Mouse (Mus musculus) E14TG2a.4 (cell line): Measurements from ENCODE around the gene Kank4.
A peak's percentile ranks its signal among the peaks of the same experiment; 100 is the strongest.
"Not testable (repeated sequence)": the region's sequence is repeated elsewhere in the genome, so short reads cannot be mapped to it uniquely, and the experiment has no call there.

ENCODE experiments used
- H3K27me3 ChIP-seq: 2 replicates; pipeline ENCODE4 v1.6.1; 2014; ENCODE audit warnings: low read length, control low read depth; ENCODE audit not compliant: insufficient read depth
- H3K36me3 ChIP-seq: 2 replicates; pipeline ENCODE4 v1.6.1; 2014; ENCODE audit warnings: low read length, control low read depth; ENCODE audit not compliant: insufficient read depth
- H3K4me1 ChIP-seq: replicated peaks from 2 replicates; pipeline ENCODE4 v1.6.1; 2014; ENCODE audit warnings: low read depth, low read length, control low read depth
- H3K4me3 ChIP-seq: replicated peaks from 2 replicates; pipeline ENCODE4 v1.5.1; 2014; ENCODE audit warnings: mild to moderate bottlenecking, low read length
- H3K9me3 ChIP-seq: 2 replicates; pipeline ENCODE4 v1.6.1; 2014; ENCODE audit warnings: low read length, control low read depth
- CTCF ChIP-seq: conservative IDR thresholded peaks from 2 replicates; pipeline ENCODE4 v1.5.1; 2014; ENCODE audit warnings: low read length
- NANOG ChIP-seq: IDR thresholded peaks from 2 replicates; pipeline ENCODE4 v1.6.1; 2014; ENCODE audit warnings: borderline replicate concordance, low read length, mixed read lengths
- POU5F1 ChIP-seq: IDR thresholded peaks from 2 replicates; pipeline ENCODE4 v1.6.1; 2014; ENCODE audit warnings: low read length, borderline replicate concordance

Gene Kank4

DNA sequence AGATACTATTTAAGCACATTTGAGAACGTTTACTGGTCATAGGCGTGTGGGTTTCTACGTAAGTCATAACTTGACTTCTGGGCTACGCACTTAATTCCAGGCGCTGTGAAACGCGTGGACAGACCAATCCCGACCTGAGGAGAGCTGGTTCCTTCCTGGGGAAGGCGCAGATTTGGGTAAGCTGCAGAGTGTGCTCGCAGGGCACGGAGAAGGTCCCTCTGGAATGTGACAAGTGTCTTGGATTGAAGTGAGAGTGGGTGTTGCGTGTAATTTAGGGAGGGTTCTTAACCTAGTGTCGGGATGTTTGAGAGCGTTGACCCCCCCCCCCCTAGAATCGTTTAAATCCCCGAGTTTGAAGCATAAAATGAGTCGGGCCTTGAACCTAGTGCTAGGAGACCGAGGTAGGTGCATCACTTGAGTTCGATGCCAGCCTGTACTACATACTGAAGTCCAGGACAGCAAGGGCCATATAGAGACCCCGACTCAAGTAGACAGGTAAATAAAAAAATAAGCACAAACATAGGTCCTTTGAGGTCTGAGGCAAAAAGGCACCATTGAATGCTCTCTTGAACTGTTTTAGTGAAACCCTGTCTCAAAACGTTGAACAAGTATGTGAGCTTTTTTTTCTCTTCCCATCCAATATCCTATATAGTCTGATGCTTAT is 89.9 kb downstream of the Kank4 start:
- Histone ChIP-seq H3K4me1 (peaks cover 42% of the 10 kb centered on the region), H3K36me3 (peaks cover 35% of the 10 kb centered on the region), H3K27me3 (no peaks in the 10 kb centered on the region), H3K9me3 (no peaks in the 10 kb centered on the region), H3K4me3 (peak overlapping the region; percentile 97)
- no peak for TF ChIP-seq NANOG
- TF ChIP-seq CTCF, result no peak
- no peak for TF ChIP-seq POU5F1

GRCm38 (mm10) chr4:98726590-98727237 is 90.6 kb downstream of the Kank4 start, which contains the start of gene L1td1:
Gene L1td1 (plus strand): TSS chr4:98726734.
- Histone ChIP-seq H3K9me3 (no peaks in the 10 kb centered on the region), H3K36me3 (peaks cover 30% of the 10 kb centered on the region), H3K4me3 (peak within 1 kb of the TSS; percentile 97), H3K27me3 (no peaks in the 10 kb centered on the region), H3K4me1 (peaks cover 43% of the 10 kb centered on the region)
- TF ChIP-seq POU5F1, result no peak
- TF ChIP-seq NANOG, result no peak
- no peak for TF ChIP-seq CTCF

DNA sequence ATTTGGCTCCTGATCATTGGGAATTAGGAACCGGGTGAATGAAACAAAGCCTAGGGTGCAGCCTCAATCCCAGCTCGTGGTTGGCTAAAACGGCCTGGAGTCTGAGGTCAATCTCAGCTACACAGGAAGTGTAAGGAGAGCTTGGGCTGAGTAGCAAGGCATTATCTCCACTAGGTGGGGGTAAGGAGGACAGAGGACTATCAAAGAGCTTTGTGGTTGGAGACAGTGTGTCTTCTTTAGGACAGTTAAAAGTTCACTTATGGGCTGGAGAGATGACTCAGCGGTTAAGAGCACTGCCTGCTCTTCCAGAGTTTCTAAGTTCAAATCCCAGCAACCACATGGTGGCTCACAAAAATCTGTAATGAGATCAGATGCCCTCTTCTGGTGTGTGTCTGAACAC is 91.9 kb downstream of the Kank4 start:
- H3K36me3 ChIP-seq, result peaks cover 18% of the 10 kb centered on the region
- H3K9me3 ChIP-seq, result no peaks in the 10 kb centered on the region
- peak overlapping the region; percentile 97 for H3K4me3 ChIP-seq
- TF ChIP-seq CTCF (peak; percentile 71), POU5F1 (no peak), NANOG (0 out of 2 replicates have a peak, but pooled peaks have one; percentile 8)
- H3K27me3 ChIP-seq, result no peaks in the 10 kb centered on the region
- H3K4me1 ChIP-seq, result peaks cover 31% of the 10 kb centered on the region

DNA sequence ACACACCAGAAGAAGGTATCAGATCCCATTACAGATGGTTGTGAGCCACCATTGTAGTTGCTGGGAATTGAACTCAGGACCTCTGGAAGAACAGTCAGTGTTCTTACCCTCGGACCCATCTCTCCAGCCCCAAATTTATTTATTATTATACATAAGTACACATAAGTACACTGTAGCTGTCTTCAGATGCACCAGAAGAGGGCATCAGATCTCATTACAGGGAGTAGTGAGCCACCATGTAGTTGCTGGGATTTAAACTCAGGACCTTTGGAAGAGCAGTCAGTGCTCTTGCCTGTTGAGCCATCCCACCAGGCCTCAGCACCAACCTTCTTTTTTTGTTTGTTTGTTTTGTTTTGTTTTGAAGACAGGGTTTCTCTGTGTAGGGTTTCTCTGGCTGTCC is 92.7 kb downstream of the Kank4 start:
- Histone ChIP-seq H3K4me1 (peaks cover 26% of the 10 kb centered on the region), H3K36me3 (peaks cover 11% of the 10 kb centered on the region)
- 0 out of 2 replicates have a peak, but pooled peaks have one; percentile 2 for TF ChIP-seq CTCF
- not testable (repeated sequence) for H3K9me3 ChIP-seq, H3K4me3 ChIP-seq, H3K27me3 ChIP-seq

DNA sequence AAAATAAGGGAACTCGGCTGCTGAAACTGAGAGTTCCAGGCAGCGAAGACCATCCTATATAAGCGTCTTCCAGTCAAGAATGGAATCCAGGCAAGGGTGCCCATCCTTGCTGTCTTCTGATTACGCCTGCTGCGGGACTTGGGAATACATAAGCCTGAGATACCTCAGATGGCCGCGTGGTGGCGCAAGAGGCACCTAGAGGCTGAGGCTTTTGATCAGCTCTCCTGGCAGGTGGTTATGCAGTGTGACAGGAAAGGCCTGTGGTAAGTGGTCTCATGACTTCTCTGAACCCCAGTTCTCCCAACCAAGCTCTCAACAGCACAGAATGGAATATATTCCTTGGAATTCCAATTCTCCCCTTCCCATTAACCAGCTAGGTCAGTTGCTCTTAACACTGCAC is 94.9 kb downstream of the Kank4 start:
- H3K36me3 ChIP-seq, result no peaks in the 10 kb centered on the region
- H3K27me3 ChIP-seq, result 0 out of 2 replicates have a peak, but pooled peaks cover 7% of the 10 kb centered on the region
- H3K4me1 ChIP-seq, result peaks cover 31% of the 10 kb centered on the region
- no peaks in the 10 kb centered on the region for H3K9me3 ChIP-seq
- TF ChIP-seq NANOG, result no peak
- peak; percentile 92 for TF ChIP-seq CTCF
- no peak for TF ChIP-seq POU5F1
- no peak overlapping the region for H3K4me3 ChIP-seq

- no peaks in the 10 kb centered on the region for H3K9me3 ChIP-seq
- 0 out of 2 replicates have a peak, but pooled peaks cover 7% of the 10 kb centered on the region for H3K27me3 ChIP-seq
- no peak overlapping the region for H3K4me3 ChIP-seq
- no peak for TF ChIP-seq NANOG
- no peak for TF ChIP-seq CTCF
- TF ChIP-seq POU5F1, result no peak
- H3K36me3 ChIP-seq, result no peaks in the 10 kb centered on the region
- peaks cover 18% of the 10 kb centered on the region for H3K4me1 ChIP-seq
These were observed 98.8 kb downstream of the Kank4 start for GRCm38 (mm10) chr4:98718547-98718917.

DNA sequence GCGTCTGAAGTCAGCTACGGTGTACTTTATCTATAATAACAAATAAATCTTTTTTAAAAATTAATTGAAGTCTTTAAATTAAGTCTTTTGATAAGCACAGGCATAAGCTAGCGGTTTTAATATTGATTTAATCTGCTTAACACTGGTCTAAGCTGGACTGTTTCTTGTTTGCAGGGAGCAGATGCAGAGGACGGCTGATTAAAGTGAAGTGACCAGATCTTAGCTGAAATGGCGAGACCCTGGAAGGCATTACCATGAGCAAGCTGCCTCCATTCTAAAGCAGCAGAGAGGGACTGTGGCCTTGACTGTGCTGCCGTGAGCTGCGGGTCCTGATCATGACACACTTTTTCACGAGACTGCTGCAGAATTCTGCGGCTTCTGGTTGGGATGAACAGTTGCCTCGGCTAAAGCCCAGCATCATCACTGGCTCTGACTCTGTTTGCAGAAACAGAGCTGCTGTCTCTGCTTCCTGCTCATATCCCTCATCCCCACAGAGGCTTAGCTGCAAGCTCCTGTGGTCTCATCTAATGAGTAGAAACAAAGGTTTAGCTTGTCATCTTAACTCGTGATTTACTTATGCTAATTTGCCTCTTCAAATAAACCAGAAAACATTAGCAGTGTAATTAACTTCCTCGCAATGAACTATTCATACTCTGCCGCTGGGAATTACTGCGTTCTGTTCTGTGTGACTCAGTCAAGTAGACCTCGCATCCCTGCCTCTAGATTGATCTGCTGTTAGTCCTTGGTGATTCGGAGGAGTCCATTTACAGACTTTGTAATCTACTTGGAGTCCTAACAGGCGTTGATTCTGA is 99.4 kb downstream of the Kank4 start:
- no peaks in the 10 kb centered on the region for H3K36me3 ChIP-seq
- peaks cover 15% of the 10 kb centered on the region for H3K4me1 ChIP-seq
- no peak overlapping the region for H3K4me3 ChIP-seq
- H3K9me3 ChIP-seq, result no peaks in the 10 kb centered on the region
- 0 out of 2 replicates have a peak, but pooled peaks cover 7% of the 10 kb centered on the region for H3K27me3 ChIP-seq
- TF ChIP-seq POU5F1, result no peak
- TF ChIP-seq CTCF, result no peak
- TF ChIP-seq NANOG, result no peak

DNA sequence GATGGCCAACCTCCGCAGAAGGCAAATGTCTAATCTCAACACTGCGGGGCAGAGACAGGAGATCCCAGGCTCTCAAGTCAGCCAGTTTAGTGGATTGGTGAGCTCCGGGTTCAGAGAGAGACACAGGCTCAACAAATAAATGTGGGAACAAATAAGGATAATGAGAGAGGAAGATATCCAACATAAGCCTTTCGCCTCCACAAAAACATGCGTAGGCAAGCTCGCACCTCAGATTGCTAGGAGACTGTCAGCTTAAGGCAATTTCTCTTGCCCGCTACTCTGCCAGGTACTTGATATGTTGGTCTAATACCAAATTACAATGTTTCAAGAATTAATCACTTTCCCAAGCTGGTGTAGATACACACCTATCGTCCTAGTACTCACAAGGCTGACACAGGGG is 106.4 kb downstream of the Kank4 start:
- H3K4me1 ChIP-seq, result no peaks in the 10 kb centered on the region
- H3K36me3 ChIP-seq, result no peaks in the 10 kb centered on the region
- H3K9me3 ChIP-seq, result no peaks in the 10 kb centered on the region
- TF ChIP-seq NANOG (no peak), CTCF (no peak), POU5F1 (no peak)
- H3K4me3 ChIP-seq, result no peak overlapping the region
- H3K27me3 ChIP-seq, result no peaks in the 10 kb centered on the region
